Mouse (Mus musculus) MEL (cell line): ENCODE data around the gene Thsd1. TPM values are rescaled to one million over a fixed set of nuclear protein-coding genes. Genes with fewer than 3 reads are reported as not detected.

ENCODE experiments used
- DNase-seq: peaks from one replicate; pipeline ENCODE4 v3.0.0; 2011; ENCODE audit warnings: low read depth, low spot score
- H3K27ac ChIP-seq: 2 replicates; pipeline ENCODE4 v1.5.1; 2012; ENCODE audit warnings: low read depth, mild to moderate bottlenecking, control low read depth, low read length, moderate library complexity; ENCODE audit not compliant: control insufficient read depth
- H3K27me3 ChIP-seq, 2 experiments: fragments of 150-350 bp in 1 of 2; sonication (generic) in 1 of 2; 2 replicates each; pipeline ENCODE4 v1.6.1; 2012; ENCODE audit warnings: low read length in 2 of 2, mild to moderate bottlenecking in 2 of 2, improper control_type of control experiment in 1 of 2, moderate library complexity in 1 of 2; ENCODE audit not compliant: insufficient read depth in 2 of 2, control insufficient read depth in 1 of 2
- H3K36me3 ChIP-seq, 2 experiments: 2 replicates each; pipeline ENCODE4 v1.6.1; 2012 to 2014; ENCODE audit warnings: low read length in 2 of 2, improper control_type of control experiment in 1 of 2, inconsistent platforms in 1 of 2, mild to moderate bottlenecking in 1 of 2; ENCODE audit not compliant: insufficient read depth in 2 of 2, control insufficient read depth in 1 of 2
- H3K4me1 ChIP-seq, 2 experiments: fragments of 150-350 bp in 1 of 2; sonication (generic) in 1 of 2; 2 replicates each; pipeline ENCODE4 v1.6.1; 2012; ENCODE audit warnings: low read length in 2 of 2, improper control_type of control experiment in 1 of 2, mild to moderate bottlenecking in 1 of 2; ENCODE audit not compliant: insufficient read depth in 2 of 2, control insufficient read depth in 1 of 2
- H3K4me3 ChIP-seq, 2 experiments: fragments of 150-350 bp in 1 of 2; sonication (generic) in 1 of 2; 2 replicates each; pipeline ENCODE4 v1.5.1; 2012; ENCODE audit warnings: low read depth in 2 of 2, low read length in 2 of 2, mild to moderate bottlenecking in 2 of 2, moderate library complexity in 2 of 2, control low read depth in 1 of 2, improper control_type of control experiment in 1 of 2; ENCODE audit not compliant: control insufficient read depth in 1 of 2, insufficient read depth in 1 of 2
- H3K79me2 ChIP-seq: 2 replicates; pipeline ENCODE4 v1.6.1; 2012; ENCODE audit warnings: mild to moderate bottlenecking, low read length, moderate library complexity; ENCODE audit not compliant: control insufficient read depth, poor library complexity, insufficient read depth
- H3K9ac ChIP-seq: 2 replicates; pipeline ENCODE4 v1.6.1; 2012; ENCODE audit warnings: low read depth, mild to moderate bottlenecking, control low read depth, low read length, moderate library complexity; ENCODE audit not compliant: control insufficient read depth, poor library complexity, severe bottlenecking
- H3K9me3 ChIP-seq: fragments of 150-350 bp; sonication (generic); replicated peaks from 2 replicates; pipeline ENCODE4 v1.6.1; 2012; ENCODE audit warnings: mild to moderate bottlenecking, low read length, improper control_type of control experiment, moderate library complexity; ENCODE audit not compliant: insufficient read depth
- BHLHE40 ChIP-seq: IDR thresholded peaks from 2 replicates; pipeline ENCODE4 v1.6.1; 2012; ENCODE audit warnings: low read depth, mild to moderate bottlenecking, inconsistent platforms, low read length, improper control_type of control experiment, borderline replicate concordance
- CHD1 ChIP-seq: IDR thresholded peaks from 2 replicates; pipeline ENCODE4 v1.6.1; 2012; ENCODE audit warnings: low read depth, mild to moderate bottlenecking, inconsistent platforms, low read length, improper control_type of control experiment
- ELF1 ChIP-seq: IDR thresholded peaks from 2 replicates; pipeline ENCODE4 v1.6.1; 2014; ENCODE audit warnings: low read depth, mild to moderate bottlenecking, inconsistent platforms, low read length, improper control_type of control experiment, moderate library complexity
- EP300 ChIP-seq, 2 experiments: IDR thresholded peaks; 2 replicates each; pipeline ENCODE4 v1.6.1; 2011; ENCODE audit warnings: improper control_type of control experiment in 2 of 2, low read length in 2 of 2, low read depth in 1 of 2, mild to moderate bottlenecking in 1 of 2
- GATA1 ChIP-seq: IDR thresholded peaks from 2 replicates; pipeline ENCODE4 v1.6.1; 2011; ENCODE audit warnings: low read depth, low read length, improper control_type of control experiment
- KAT2A ChIP-seq: conservative IDR thresholded peaks from 2 replicates; pipeline ENCODE4 v1.6.1; 2012; ENCODE audit warnings: low read depth, low read length, improper control_type of control experiment, inconsistent platforms
- MAFK ChIP-seq: IDR thresholded peaks from 2 replicates; pipeline ENCODE4 v1.6.1; 2011; ENCODE audit warnings: low read depth, mild to moderate bottlenecking, low read length, improper control_type of control experiment, borderline replicate concordance
- MAX ChIP-seq: IDR thresholded peaks from 2 replicates; pipeline ENCODE4 v1.6.1; 2011; ENCODE audit warnings: low read length, improper control_type of control experiment
- MAZ ChIP-seq: IDR thresholded peaks from 2 replicates; pipeline ENCODE4 v1.6.1; 2012; ENCODE audit warnings: low read depth, mild to moderate bottlenecking, inconsistent platforms, low read length, improper control_type of control experiment
- MEF2A ChIP-seq: IDR thresholded peaks from 2 replicates; pipeline ENCODE4 v1.6.1; 2014; ENCODE audit warnings: low read depth, mild to moderate bottlenecking, inconsistent platforms, low read length, improper control_type of control experiment; ENCODE audit not compliant: poor library complexity, insufficient replicate concordance, severe bottlenecking; ENCODE audit errors: extremely low read depth
- MXI1 ChIP-seq: IDR thresholded peaks from 2 replicates; pipeline ENCODE4 v1.6.1; 2011; ENCODE audit warnings: mild to moderate bottlenecking, low read depth, low read length, improper control_type of control experiment
- MYC ChIP-seq: IDR thresholded peaks from 2 replicates; pipeline ENCODE4 v1.6.1; 2011; ENCODE audit warnings: low read depth, mild to moderate bottlenecking, low read length, improper control_type of control experiment, moderate library complexity
- NELFE ChIP-seq: IDR thresholded peaks from 2 replicates; pipeline ENCODE4 v1.6.1; 2011; ENCODE audit warnings: low read depth, low read length, improper control_type of control experiment
- POLR2AphosphoS2 ChIP-seq: IDR thresholded peaks from 2 replicates; pipeline ENCODE4 v1.6.1; 2011; ENCODE audit warnings: low read length, improper control_type of control experiment
- POLR2AphosphoS5 ChIP-seq: IDR thresholded peaks from 2 replicates; pipeline ENCODE4 v1.6.1; 2012; ENCODE audit warnings: low read depth, borderline replicate concordance, mild to moderate bottlenecking, inconsistent platforms, low read length, moderate library complexity, mixed read lengths
- RCOR1 ChIP-seq: IDR thresholded peaks from 2 replicates; pipeline ENCODE4 v1.6.1; 2012; ENCODE audit warnings: low read depth, mild to moderate bottlenecking, inconsistent platforms, low read length, improper control_type of control experiment
- SIN3A ChIP-seq: IDR thresholded peaks from 2 replicates; pipeline ENCODE4 v1.6.1; 2012; ENCODE audit warnings: low read length, improper control_type of control experiment, inconsistent platforms
- TAL1 ChIP-seq: IDR thresholded peaks from 2 replicates; pipeline ENCODE4 v1.6.1; 2012; ENCODE audit warnings: mild to moderate bottlenecking, inconsistent platforms, low read length, moderate library complexity, mixed read lengths
- UBTF ChIP-seq: IDR thresholded peaks from 2 replicates; pipeline ENCODE4 v1.6.1; 2012; ENCODE audit warnings: low read depth, mild to moderate bottlenecking, inconsistent platforms, low read length, improper control_type of control experiment, moderate library complexity, borderline replicate concordance; ENCODE audit not compliant: insufficient read depth
- ZC3H11A ChIP-seq: IDR thresholded peaks from 2 replicates; pipeline ENCODE4 v1.6.1; 2012; ENCODE audit warnings: low read depth, mild to moderate bottlenecking, inconsistent platforms, low read length, improper control_type of control experiment
- ZKSCAN1 ChIP-seq: IDR thresholded peaks from 2 replicates; pipeline ENCODE4 v1.6.1; 2012; ENCODE audit warnings: low read depth, mild to moderate bottlenecking, inconsistent platforms, low read length, improper control_type of control experiment, moderate library complexity
- ZNF384 ChIP-seq: IDR thresholded peaks from 2 replicates; pipeline ENCODE4 v1.6.1; 2012; ENCODE audit warnings: low read depth, mild to moderate bottlenecking, inconsistent platforms, low read length, improper control_type of control experiment
- polyA plus RNA-seq, 2 experiments: library from polyadenylated mRNA; stranded (reverse) in 1 of 2; unstranded in 1 of 2; fragments of >175 nt in 1 of 2; fragments of >200 nt in 1 of 2; gene quantifications; 2 replicates each; pipeline versions ENCODE4 v1.2.1 to v1.2.4; 2012; ENCODE audit warnings: low replicate concordance in 2 of 2, low read depth in 1 of 2; ENCODE audit not compliant: insufficient read length in 2 of 2, insufficient read depth in 1 of 2, missing spikeins in 1 of 2
- total RNA-seq: library from RNA; depleted of rRNA; stranded (reverse); fragments of 300-350 nt; gene quantifications from 2 replicates; pipeline ENCODE4 v1.2.3, GENCODE M21; 2012

Thsd1 gene
- total and polyA plus RNA-seq, 3 experiments = 0.10 TPM; not detected in 2

- H3K36me3 ChIP-seq = peaks cover 0 to 13% of the 10 kb centered on the region in 2 experiments; a peak in 2 of 4 replicates
- peak overlapping the region; percentile 72 to 99 for H3K4me3 ChIP-seq
- peak overlapping the region; percentile 63 for H3K27ac ChIP-seq
- no peak for TF ChIP-seq MAFK
- no peak for TF ChIP-seq ELF1
- no peak for TF ChIP-seq POLR2AphosphoS2
- 0 out of 2 replicates have a peak, but pooled peaks have one; percentile 5 for TF ChIP-seq KAT2A
- TF ChIP-seq MXI1 = peak; percentile 57; the same call in 1 of the 2 replicates
- no peak for TF ChIP-seq UBTF
- TF ChIP-seq TAL1 = 0 out of 2 replicates have a peak, but pooled peaks have one; percentile 5
- no peak for TF ChIP-seq NELFE
- no peak for TF ChIP-seq MAX
- TF ChIP-seq ZC3H11A = no peak
- no peak for TF ChIP-seq GATA1
- no peak for TF ChIP-seq BHLHE40
- no peak for TF ChIP-seq ZKSCAN1
- no peak for TF ChIP-seq POLR2AphosphoS5
- peak; percentile 23; the same call in 1 of the 2 replicates for TF ChIP-seq MYC
- no peak for TF ChIP-seq MEF2A
- TF ChIP-seq ZNF384 = no peak
- TF ChIP-seq CHD1 = peak; percentile 67; the same call in 1 of the 2 replicates
- TF ChIP-seq MAZ = no peak
- TF ChIP-seq RCOR1 = peak; percentile 43; the same call in 1 of the 2 replicates
- no peak for TF ChIP-seq EP300 (IDR thresholded peaks at IDR 0.05; ENCODE audit: low read depth in 1 of 2, low read length in 2 of 2)
- TF ChIP-seq SIN3A = no peak; the same call in 1 of the 2 replicates
- DNase-seq = peak; percentile 69
- peak overlapping the region; percentile 79 for H3K9ac ChIP-seq
- H3K27me3 ChIP-seq = no peaks in the 10 kb centered on the region
- H3K4me1 ChIP-seq = peaks cover 8 to 10% of the 10 kb centered on the region in 2 experiments; a peak in 3 of 4 replicates
- no peaks in the 10 kb centered on the region for H3K9me3 ChIP-seq
- peaks cover 11% of the 10 kb centered on the region for H3K79me2 ChIP-seq
These were observed 33.6 kb upstream of the Thsd1 start for GRCm38 (mm10) chr8:22193432-22194010.
